ENCODE assay signal across 9 mouse cellular contexts in genomic region chr1:63178308-63178707, GRCm38 (mm10). TPM values are rescaled to one million over a fixed set of nuclear protein-coding genes. Genes with fewer than 3 reads are reported as not detected.
DNase-seq lines count a peak whose midpoint lies in the region; ATAC-seq lines count a peak whose summit lies in the region.
"Had no signal": no experiment of that assay in that cellular context is flagged by ENCODE, and none has a peak within 500 bp of the region (broad histone marks: within the 10 kb centered on the region; RNA-seq: fewer than 3 reads in every experiment).

No protein-coding gene starts in this region.

- no peak for ATAC-seq in forebrain, embryonic 14.5 days
- no peak for ATAC-seq in liver, embryonic 15.5 days (ENCODE audit: insufficient read depth)

- H3K27ac ChIP-seq in forebrain, embryonic 14.5 days (ENCODE audit: low read depth, low read length), result no peak overlapping the region
- H3K27ac ChIP-seq in liver, embryonic 15.5 days (replicated peaks), result peak overlapping the region; percentile 88; the same call in 1 of the 2 replicates

- WGBS in forebrain, embryonic 14.5 days, result 84% methylated on average over 3 of the region's 3 CpGs
- WGBS in liver, embryonic 15.5 days (ENCODE audit: insufficient replicate concordance), result 43% methylated on average over 3 of the region's 3 CpGs

- peak; percentile 29 for DNase-seq in cerebellum, adult 9-10 months
- DNase-seq in cerebellum, postnatal 36 days, result no peak
- peak; percentile 21 for DNase-seq in 3T3-L1 (ENCODE audit: low read depth, low spot score)
- no peak for DNase-seq in forebrain, embryonic 14.5 days (ENCODE audit: low spot score)
- DNase-seq in thymus, postnatal 4 days, result no peak
- no peak for DNase-seq in urinary bladder, postnatal 10 days (ENCODE audit: low spot score)
- DNase-seq in embryo, embryonic 11 days, result no peak
- DNase-seq: kidney, postnatal 14 days had no signal

- H3K4me1 ChIP-seq in forebrain, embryonic 14.5 days (ENCODE audit: control insufficient read depth, insufficient read depth, low read length), result peaks cover 18% of the 10 kb centered on the region
- H3K4me1 ChIP-seq in liver, embryonic 15.5 days (replicated peaks), result peaks cover 36% of the 10 kb centered on the region

- H3K4me3 ChIP-seq in forebrain, embryonic 14.5 days (ENCODE audit: low read depth, low read length), result 0 out of 2 replicates have a peak overlapping the region, but pooled peaks have one; percentile 98
- H3K4me3 ChIP-seq in liver, embryonic 15.5 days (replicated peaks), result peak overlapping the region; percentile 90

- no peaks in the 10 kb centered on the region for H3K9me3 ChIP-seq in forebrain, embryonic 14.5 days (replicated peaks; ENCODE audit: control insufficient read depth, low read length)
- H3K9me3 ChIP-seq in liver, embryonic 15.5 days (replicated peaks), result no peaks in the 10 kb centered on the region

- H3K4me2 ChIP-seq in forebrain, embryonic 14.5 days (ENCODE audit: low read length), result no peak overlapping the region
- H3K4me2 ChIP-seq in liver, embryonic 15.5 days, result peak overlapping the region; percentile 84

- no peak overlapping the region for H3K9ac ChIP-seq in forebrain, embryonic 14.5 days (ENCODE audit: low read length)
- H3K9ac ChIP-seq in liver, embryonic 15.5 days, result peak overlapping the region; percentile 93; the same call in 1 of the 2 replicates

- peaks cover 25% of the 10 kb centered on the region for H3K36me3 ChIP-seq in forebrain, embryonic 14.5 days (ENCODE audit: control insufficient read depth, insufficient read depth, low read length)
- peaks cover 33% of the 10 kb centered on the region for H3K36me3 ChIP-seq in liver, embryonic 15.5 days (replicated peaks)

- H3K27me3 ChIP-seq in forebrain, embryonic 14.5 days (replicated peaks; ENCODE audit: control insufficient read depth, insufficient read depth, low read length), result no peaks in the 10 kb centered on the region
- no peaks in the 10 kb centered on the region for H3K27me3 ChIP-seq in liver, embryonic 15.5 days

RNA-seq across cellular contexts. Expression of gene Ndufs1, which starts 1.7 kb away (rescaled TPM):
- polyA plus RNA-seq in forebrain, embryonic 14.5 days (2014; fragmentation: Nextera tagmentation; extraction: Ambion mirVana), result 118 and 126 TPM in 2 replicates
- polyA plus RNA-seq in liver, embryonic 15.5 days (2015; fragmentation: Nextera tagmentation; extraction: Ambion mirVana), result 94.0 and 100 TPM in 2 replicates

RNA-seq across cellular contexts. Expression of gene Eef1b2, which starts 1.7 kb away (rescaled TPM):
- 531 and 625 TPM in 2 replicates for polyA plus RNA-seq in forebrain, embryonic 14.5 days (2014; fragmentation: Nextera tagmentation; extraction: Ambion mirVana)
- polyA plus RNA-seq in liver, embryonic 15.5 days (2015; fragmentation: Nextera tagmentation; extraction: Ambion mirVana), result 246 and 251 TPM in 2 replicates

RNA-seq across cellular contexts. Expression of gene Gpr1, which starts 36.0 kb away (rescaled TPM):
- 0.40 and 0.72 TPM in 2 replicates for polyA plus RNA-seq in forebrain, embryonic 14.5 days (2014; fragmentation: Nextera tagmentation; extraction: Ambion mirVana)
- polyA plus RNA-seq in liver, embryonic 15.5 days (2015; fragmentation: Nextera tagmentation; extraction: Ambion mirVana), result 0.08 and 0.12 TPM in 2 replicates

Comparison
In these comparisons a context has a peak if more than half of its experiments do, and no peak if none do; other contexts are left out.
1. DNase-seq: peak in cerebellum, adult 9-10 months (single experiment) and 3T3-L1 (single experiment); none in cerebellum, postnatal 36 days (0 of 2), forebrain, embryonic 14.5 days (single experiment), thymus, postnatal 4 days (single experiment), urinary bladder, postnatal 10 days (single experiment) and embryo, embryonic 11 days (single experiment).